Mouse (Mus musculus) right cerebral cortex, postnatal 14 days (tissue): ENCODE data around the gene Ldah.

ENCODE experiments used
- DNase-seq: peaks from one replicate; pipeline ENCODE4 v3.0.0; 2022

Ldah gene

DNA sequence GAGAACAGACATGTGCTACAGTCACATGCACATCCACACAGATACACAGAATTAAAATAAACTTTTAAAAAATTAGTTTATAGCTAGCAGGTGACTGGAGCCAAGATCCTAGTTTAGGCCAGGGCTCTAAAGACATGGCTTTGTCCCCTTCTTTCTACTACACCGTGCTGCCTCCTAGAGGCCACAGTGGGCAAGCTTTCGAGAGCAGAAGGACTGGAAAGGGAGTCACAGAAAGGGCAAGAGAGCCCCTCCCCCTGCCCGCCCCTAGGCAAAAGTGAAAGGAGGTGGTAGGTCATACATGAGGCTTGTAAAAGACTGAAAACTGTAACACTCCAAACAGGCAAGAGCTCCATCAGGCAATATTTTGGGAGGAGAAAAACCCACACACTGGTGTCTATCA lies 80.1 kb downstream of the Ldah start:
- DNase-seq = no peak

DNA sequence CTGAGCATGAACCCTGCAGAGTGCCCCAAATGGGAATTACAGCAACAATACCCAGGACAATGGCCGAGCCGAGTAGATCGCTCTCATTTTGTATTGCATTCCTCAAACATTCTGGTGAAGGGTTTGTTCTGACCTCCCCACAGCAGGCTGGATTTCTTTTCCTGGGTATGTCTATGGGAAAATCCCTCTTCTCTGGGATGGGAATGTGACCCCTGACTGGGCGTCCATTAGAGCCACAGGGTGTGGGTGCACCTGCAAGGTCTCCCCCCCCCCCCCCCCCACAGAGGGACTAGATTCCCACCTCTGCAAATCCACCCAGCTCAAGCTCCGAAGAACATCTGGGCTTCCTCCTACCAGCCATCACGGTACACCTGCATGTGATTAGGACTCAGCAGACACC lies 81.2 kb downstream of the Ldah start:
- no peak for DNase-seq

DNA sequence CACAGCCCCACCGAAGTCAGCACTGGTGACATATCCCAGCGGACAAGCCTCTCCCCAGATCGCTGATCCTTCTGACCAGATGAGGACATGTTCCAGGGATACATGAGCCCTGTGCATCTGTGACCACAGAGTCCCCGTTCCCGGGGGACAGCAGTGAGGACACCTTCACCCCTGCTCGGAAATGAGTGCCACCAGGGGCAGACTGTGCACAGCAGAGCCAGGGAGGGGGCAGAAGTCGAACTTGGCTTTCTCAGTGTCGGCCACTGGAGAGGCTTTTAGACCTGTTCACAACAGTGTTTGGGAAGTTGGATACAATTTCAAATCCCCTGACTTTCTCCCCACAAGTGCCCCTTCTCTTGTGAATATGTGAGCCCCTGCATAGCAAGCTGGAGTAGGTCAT lies 81.6 kb downstream of the Ldah start:
- DNase-seq = no peak

DNA sequence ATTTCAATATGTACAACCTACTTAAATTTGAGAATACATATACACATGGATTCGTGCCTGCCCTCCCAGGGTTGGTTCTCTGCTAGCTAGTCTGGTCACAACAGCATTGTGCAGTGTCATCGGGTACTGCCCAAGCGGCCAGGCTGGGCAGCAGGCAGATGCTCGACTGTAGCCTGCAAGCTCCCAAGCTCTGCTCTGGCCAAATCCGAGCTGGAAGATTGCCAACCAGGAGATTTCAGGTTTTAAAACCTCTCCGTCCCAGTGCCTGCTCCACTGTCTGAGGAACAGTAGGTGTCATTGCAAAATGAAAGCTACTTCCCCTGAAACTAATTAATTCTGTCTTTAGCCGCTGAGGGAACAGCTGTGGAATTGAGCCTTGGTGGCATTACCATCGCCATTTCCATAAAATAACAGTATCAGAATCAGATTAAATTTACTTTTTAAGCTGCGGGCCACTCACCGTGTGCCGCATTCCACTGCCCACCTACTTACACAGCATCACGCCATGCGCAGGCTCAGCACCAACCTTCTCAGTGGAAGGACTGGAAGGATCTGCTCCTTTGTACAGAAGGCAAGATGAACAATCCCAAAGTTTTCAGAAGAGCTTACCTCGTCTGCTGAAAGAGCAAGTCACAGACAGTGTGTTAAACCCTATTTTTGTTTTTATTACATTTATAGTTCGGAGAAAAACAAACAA lies 83.4 kb downstream of the Ldah start:
- no peak for DNase-seq

DNA sequence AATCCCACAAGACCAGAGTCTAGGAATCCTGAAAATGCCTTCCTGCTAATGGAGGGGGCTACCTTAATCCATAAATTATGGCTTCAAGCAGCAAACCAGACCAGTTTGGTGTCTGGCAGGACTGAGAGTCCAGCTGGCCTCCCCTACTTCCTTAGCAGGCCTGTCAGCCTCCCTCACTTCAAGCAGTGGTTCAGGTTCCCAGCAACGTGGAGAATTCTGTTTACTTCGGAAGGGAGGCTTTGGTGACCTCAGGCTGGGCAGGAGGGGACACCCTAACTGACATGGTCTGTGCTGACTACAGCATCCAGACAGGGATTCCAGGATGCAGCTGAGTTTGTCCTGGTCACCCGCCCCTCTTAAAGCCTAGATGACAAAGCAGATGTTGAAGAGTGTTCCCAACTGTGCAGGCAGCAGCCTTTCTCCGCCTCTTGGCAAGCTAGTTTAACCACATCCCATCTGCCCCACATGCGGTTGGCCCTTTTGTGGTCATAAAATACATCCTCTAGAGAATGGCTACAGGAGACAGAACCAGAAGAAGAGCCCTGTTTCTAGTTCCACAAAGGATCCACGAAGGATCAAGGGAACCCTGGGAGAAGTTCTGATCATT lies 87.5 kb downstream of the Ldah start:
- DNase-seq = no peak

DNA sequence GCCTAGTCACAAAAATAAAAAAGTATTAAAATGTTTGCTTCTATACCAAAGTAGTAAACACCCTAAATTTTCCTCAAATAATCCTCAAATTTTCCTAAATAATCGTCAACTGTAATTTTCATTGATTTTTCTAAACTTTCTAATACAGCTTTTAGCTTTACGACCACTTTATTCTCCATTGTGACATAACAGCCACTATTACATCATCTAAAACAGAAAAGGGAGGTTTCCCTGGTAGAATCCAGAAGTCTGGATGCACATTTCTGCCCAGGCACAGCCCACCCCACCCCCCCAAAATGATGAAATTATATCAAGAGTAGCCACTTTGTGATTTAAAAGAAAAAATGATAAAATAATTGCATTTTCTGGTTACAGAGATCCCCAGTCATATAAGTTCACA lies 88.2 kb downstream of the Ldah start:
- DNase-seq = no peak

DNA sequence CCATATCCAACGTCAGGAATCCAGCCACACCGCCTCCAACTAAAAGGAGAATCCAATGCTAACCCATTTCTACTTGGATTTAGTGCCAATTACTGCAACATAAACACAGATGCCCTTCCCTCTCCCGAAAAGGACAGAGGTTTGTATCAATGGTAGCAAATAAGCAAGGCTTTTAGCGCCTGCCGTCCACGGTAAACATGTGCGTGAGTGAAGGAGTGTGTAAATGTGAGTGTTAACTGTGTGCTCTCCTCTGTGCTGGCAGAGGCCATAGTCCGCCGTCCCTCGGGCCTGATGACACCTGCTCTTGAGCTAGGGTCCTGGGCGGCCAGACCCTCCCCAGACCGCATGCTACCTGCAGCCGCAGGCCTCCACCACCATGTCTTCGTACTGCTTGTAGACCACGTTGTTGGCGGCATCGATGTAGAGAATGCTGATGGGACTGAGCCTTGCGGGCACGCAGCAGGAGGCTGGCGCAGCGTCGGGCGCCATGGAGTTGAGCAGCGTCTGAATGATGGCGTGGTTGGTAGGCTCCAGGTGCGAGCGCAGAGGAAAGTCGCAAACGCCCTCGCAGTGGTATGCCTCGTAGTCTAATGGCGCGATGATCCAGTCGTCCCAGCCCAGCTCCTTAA lies 89.8 kb downstream of the Ldah start:
- peak; percentile 25 for DNase-seq

DNA sequence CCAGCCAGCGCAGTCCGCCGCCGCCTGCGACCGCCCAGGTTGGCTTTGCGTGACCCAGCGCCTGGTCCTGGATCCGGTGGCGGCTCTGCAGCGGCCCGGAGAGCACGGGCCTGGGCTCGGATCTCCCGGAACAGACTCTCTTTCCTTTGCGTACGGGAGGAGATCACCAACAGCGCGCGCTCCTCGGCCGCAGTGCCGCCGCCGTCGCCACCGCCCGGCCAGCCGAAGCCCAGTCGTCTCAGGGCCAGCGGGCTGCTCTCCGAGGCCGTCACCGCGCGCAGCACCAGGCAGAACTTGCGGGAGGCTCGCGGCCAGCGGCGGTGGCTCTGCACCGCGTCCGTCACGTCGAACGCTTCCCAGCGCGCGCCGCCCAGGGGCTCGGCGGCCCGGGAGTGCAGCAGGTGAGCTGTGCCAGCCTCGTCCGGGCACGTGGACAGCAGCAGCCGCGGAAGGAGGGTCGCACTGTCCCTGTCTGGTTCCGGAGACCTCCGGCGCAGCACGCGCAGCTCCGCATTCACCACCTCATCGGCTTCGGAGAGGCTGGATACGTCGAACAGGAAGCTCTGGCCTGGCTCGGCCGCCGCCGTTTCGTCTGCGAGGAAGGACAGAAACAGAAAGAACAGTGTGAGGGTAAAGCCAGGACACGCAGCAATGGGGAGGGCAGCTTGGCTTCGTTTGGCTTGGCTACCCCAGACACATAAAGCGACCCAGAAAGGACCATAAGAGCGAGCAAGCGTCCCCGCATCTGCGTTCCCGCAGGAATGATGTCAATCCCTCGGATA lies 90.6 kb downstream of the Ldah start:
- no peak for DNase-seq

DNA sequence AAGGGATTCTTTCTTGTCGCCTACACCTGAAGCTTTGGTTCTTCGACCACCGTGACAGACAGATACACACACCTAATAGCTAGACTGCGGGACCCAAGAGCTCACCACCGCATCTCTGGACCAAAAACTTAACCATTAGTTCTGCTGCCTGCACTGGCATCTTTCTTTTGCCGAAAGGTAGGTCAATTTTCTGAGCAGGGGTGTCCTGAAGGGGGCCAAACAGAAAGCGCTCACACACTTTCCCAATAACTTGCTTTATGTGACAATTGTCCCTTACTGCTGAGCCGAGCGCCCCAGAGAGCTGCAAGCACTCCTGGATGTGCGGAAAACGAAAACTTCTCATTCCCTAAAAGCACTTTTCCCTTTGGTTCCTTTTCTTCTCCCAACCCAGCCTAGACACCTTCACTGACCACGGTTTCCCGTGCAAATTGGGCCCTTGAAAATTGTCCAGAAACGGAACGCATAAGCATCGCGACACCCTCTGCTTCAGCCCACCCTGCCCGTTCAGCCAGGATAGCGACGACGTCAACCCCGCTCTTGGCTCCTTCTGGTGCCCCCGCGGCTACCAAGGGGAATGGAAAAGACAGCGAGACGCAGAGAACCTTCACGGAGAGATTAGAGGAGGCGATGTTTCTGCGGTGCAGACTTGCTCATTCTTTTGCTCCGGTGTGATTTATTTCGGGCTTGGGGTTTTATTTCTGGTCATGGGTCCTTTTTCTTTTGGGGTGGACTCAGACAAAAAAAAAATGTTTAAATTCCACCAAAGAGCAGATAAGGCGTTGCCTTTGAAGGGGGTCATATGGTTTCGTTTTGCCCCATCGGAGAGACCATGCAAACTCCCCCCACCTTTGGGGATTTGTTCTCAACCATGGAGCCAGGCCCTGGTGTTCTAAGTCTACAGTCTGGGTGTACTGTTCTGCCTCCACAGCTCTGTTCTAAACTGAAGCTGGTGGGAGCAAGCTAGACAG lies 91.5 kb downstream of the Ldah start:
- no peak for DNase-seq

DNA sequence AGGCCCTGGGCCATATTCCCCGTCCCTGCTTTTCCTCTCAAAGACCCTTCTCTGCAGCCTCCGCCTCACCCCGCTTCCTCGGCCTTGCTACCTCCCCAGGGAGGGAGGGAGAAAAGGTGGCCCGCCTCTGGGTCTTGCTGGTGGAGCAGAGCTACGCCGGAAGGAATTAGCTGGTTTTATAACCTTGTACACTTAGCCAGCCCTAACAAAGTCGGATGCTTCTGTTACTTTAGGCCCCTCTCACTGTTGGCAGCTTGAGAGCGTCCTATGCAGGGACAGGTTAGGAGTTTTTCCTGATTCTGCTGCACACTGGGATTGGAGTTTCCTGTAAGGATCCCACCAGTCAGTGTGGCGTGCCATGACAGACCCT lies 92.2 kb downstream of the Ldah start:
- no peak for DNase-seq

DNA sequence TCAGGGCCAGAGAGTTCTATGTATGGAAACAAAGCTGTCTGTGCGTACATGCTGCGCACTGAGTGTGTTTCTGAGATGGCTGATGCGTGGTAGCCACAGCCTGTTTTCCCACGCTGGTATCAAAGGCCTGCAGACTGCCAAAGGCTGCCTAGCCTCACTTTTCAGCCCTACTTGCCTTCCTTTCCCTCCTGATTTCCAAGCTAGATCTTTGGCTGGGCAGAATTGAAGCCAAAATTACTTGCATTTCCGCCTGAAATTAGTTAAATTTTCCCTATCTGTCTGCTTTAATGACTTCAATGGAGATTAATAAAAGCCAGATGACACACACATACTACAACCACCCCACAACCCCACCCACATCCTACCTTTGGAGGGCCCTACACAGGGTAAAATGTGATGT lies 92.6 kb downstream of the Ldah start:
- no peak for DNase-seq

DNA sequence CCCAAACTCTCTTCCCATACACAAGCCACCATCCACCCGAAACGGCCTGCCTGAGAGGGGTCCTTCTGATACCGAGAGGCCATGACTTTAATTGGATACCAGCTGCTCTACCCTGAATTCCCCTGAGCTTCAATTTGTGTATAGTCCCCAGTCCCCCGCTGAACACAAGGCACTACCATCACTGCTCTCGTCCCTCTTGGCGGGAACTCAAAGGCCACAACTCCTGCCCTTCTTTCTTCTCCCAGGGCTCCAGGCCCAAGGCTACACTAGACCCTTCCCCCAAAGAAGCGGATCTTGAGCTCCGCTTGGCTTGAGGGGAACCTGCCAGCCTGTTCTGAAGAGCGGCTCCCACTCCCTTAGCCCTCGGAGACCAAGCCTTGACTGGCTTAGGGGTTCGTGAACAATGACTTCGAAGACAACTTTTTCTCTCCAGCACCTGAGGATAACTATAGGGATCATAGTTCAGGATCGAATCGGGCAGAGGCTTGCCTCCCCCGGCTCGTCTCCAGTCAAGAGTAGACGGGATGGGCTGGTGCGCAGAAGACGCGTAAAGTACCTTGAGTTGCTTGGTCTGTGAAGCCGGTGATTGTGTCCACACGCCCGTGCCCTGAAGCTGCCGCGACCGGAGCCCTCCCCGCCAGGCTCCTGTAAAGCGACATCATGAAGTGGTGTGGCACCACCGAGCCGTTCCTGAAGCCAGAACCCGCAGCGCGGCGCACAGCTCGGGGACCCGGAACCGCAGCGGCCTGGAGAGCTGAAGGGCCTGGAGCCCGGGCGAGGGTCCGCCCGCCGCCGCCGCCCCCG lies 93.3 kb downstream of the Ldah start:
- DNase-seq = no peak

DNA sequence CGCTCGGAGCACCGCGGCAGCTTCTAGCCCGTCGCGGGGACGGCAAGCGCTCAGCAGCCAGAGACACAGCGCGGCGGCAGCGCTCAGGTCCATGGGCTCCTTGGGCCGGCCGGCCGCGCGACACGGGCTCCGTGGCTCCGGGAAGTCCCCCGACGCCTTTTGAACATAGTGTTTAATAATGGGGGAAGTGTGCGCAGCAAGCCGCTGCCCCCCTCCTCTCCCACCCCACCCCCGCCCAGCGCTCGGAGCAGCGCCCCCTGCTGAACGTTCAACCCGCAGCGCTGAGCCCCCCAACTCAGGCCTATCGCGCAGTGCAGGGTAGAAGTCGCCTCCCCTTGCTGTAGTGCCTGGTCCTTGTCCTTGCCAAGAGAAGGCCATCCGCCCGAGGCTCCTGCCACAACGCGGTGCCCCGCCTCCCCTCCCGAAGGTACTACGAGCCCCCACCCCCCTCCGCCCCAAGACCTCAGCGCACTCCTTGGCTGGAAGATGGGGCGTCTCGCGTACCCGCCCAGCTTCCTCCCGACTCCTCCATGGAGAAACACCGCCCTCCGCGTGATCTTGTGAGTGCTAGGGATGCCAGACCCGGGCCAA lies 94.0 kb downstream of the Ldah start, which contains the start of gene Gdf7:
Gene Gdf7 (minus strand): TSS at position 114 of the 591 bp plus-strand sequence.
- DNase-seq = no peak

DNA sequence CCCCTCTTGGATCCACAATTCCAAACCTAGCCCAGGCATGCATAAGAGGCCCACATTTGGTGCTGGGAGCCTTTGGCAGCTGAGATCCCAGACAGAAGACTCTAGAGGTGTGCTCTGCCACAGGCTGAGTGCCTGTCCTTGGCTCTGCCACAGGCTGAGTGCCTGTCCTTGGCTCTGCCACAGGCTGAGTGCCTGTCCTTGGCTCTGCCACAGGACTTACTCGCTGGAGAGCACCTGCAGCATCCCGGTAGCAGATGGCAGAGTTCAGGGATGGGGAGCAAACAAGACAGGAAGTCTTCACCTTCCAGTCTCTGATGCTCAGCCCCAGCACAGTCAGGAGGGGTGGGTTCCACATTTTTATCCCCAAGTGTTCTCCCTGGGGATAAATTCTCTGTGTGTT lies 97.4 kb downstream of the Ldah start:
- DNase-seq = no peak

DNA sequence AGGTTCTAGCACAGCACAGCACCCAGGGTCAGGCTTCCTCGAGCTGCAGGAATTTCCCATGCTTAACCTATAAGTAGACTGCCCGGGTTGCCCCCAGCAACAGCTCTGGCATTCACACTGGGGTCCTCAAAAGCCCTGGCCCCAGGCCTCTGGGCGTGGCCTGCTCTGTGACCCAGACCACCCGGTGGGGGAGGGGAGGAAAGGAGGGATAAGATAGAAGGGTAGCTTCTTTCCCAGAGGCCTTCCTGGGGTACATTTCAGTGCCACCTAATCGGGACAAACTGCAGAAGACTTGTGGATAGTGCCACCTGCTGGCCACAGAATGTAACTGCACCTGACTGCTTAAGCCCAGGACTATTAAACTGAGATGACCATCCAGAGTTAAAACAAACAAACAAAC lies 98.5 kb downstream of the Ldah start:
- peak; percentile 62 for DNase-seq

DNA sequence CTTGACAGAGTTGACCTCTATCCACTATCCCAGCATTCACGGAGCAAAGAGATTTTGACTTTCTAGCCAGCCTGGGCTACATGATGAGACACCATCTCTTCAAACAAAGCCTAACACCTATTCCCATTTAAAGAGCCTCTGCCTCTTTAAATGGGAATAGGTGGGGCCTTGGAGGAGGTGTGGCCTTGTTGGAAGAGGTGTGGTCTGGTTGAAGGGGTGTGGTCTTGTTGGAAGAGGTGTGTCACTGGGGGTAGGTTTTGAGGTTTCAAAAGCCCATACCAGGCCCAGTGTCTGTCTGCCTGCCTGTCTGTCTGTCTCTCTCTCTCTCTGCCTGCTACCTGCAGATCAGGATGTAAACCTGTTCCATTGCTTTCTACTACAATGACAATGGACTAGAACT lies 99.0 kb downstream of the Ldah start:
- no peak for DNase-seq

DNA sequence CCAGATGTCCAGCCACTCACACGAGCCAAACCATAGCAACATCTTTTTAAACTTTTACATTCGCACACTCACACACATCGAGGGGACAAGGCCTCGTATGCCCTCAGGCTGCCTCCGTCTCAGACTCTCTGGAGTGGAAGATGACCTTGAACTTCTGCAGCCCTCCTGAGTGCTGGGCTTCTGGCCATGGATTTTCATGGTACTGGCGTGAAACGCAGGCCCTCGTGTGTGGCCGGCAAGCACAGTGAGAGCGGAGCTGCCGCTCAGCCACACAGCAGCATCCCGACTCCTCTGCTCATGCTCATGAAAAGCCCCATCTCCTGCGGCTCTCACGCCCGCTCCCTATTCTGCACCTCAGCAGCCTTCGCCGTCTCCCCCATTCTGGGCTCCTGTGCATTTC lies 103.1 kb downstream of the Ldah start:
- DNase-seq = no peak

DNA sequence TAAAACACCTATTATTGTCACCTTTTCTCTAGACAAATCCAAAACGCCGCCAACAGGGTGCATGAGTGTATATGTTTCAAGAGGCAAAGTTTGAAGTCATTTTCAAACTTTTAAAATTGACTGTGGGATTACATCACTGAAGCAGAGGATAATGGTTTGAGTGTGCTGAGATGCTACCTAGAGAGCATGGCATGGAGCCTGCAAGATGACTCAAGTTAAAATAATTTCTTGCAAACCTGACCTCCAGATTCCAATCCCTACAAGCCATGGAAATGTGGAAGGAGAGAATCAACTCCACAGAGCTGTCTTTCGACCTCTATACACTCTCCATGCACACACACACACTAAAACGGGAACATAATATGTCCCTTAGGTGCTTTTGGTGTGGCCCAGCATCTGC lies 104.4 kb downstream of the Ldah start:
- no peak for DNase-seq

DNA sequence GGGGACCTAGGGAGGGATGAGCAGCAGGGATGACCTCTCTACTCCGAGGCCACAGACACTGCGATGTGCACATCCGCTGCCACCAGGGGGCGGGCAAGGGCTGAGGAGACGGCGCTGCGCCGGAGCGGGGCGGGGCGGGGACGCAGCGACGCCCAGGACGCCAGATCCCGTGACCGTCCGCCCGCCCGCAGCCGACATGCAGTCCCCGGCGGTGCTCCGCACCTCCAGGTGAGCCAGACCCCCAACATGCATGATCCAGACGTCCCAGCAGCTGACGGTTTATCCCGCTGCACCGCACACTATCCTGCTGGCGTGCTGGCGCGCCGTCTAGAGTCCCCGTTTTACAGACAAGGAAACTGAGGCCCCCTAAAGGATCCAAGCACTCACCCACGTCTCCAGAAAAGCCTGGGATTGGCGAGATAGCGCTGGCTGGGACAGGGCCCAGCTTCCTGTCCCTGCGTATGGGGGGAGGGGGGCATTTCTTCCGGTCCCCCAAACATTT lies 105.4 kb downstream of the Ldah start, which contains the start of gene Hs1bp3:
Gene Hs1bp3 (plus strand): TSS at position 163 of the 502 bp plus-strand sequence.
- DNase-seq = peak; percentile 95

DNA sequence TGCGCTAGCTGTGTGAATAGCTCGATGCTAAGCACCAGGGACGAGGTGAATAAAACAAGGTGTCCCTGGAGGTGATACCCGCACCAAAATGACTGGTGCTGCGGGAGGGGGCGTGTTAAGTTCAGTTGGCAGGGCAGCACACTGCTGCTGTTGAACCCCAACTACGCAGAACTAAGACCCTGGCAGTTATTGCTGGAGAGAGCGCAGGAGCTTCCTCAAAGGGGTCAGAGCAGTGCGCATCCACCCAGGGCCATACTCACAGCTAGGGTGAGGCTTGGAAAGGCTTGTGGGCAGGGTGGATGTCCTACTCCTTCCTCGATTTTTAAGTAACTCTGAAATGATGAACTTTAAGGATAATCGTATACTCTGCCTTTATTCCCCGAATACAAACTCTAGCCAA lies 105.9 kb downstream of the Ldah start:
- DNase-seq = no peak

DNA sequence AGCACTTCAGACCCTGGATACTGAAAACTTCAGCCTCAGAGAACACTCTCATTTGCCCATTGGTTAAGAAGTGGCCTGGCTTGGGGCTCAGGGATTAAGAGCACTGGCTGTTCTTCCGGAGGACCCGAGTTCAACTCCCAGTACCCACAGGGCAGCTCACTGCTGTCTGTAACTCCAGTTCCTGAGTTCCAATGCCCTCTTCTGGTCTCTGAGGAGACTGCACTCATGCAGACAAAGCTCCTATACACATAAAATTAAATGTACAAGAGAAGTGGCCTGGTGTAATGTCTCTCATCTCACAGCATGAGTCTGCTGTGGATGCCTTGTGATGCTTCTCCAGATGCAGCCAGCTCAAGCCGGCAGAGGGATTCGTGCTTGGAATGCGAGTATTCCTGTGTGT lies 108.6 kb downstream of the Ldah start:
- no peak for DNase-seq
